Mouse (Mus musculus) hindbrain, postnatal 0 days (tissue): ENCODE measurements around the gene Tnfsfm13. TPM values are rescaled to one million over a fixed set of nuclear protein-coding genes. Genes with fewer than 3 reads are reported as not detected.
A peak's percentile ranks its signal among the peaks of the same experiment; 100 is the strongest.

ENCODE experiments used
- ATAC-seq: fragments of 200-750 bp; cut with Nextera tagmentation; 2 replicates; pipeline ENCODE4 v1.8.0; 2017; ENCODE audit warnings: mild to moderate bottlenecking, moderate TSS enrichment, moderate library complexity
- DNase-seq: peaks from one replicate; pipeline ENCODE4 v3.0.0-alpha.2; 2015; ENCODE audit warnings: low spot score
- H3K27ac ChIP-seq: fragments of 300-500 bp; sonication (generic); 2 replicates; pipeline ENCODE4 v1.5.1; 2014; ENCODE audit warnings: mild to moderate bottlenecking
- H3K27me3 ChIP-seq: fragments of 300-500 bp; sonication (generic); 2 replicates; pipeline ENCODE4 v1.6.1; 2014; ENCODE audit warnings: low read length, mixed read lengths; ENCODE audit not compliant: insufficient read depth
- H3K36me3 ChIP-seq: fragments of 300-500 bp; sonication (generic); 2 replicates; pipeline ENCODE4 v1.6.1; 2014; ENCODE audit warnings: low read length, mixed read lengths; ENCODE audit not compliant: insufficient read depth
- H3K4me1 ChIP-seq: fragments of 300-500 bp; sonication (generic); 2 replicates; pipeline ENCODE4 v1.6.1; 2014; ENCODE audit warnings: antibody characterized with exemption, low read length, mixed read lengths; ENCODE audit not compliant: insufficient read depth
- H3K4me2 ChIP-seq: fragments of 300-500 bp; sonication (generic); 2 replicates; pipeline ENCODE4 v1.6.1; 2014; ENCODE audit warnings: low read depth, mild to moderate bottlenecking, low read length, moderate library complexity, mixed read lengths
- H3K4me3 ChIP-seq: fragments of 300-500 bp; sonication (generic); 2 replicates; pipeline ENCODE4 v1.5.1; 2014; ENCODE audit warnings: low read length
- H3K9ac ChIP-seq: fragments of 300-500 bp; sonication (generic); replicated peaks from 2 replicates; pipeline ENCODE4 v1.6.1; 2014; ENCODE audit warnings: mild to moderate bottlenecking, low read length, moderate library complexity, mixed read lengths
- H3K9me3 ChIP-seq: fragments of 300-500 bp; sonication (generic); 2 replicates; pipeline ENCODE4 v1.6.1; 2016; ENCODE audit warnings: low read length, mixed read lengths
- CTCF ChIP-seq: IDR thresholded peaks from 2 replicates; pipeline ENCODE4 v1.5.1; 2016; ENCODE audit warnings: antibody characterized with exemption, control low read depth, low read depth
- WGBS: fragments of 180-500 bp; shearing (Covaris S2); extraction: QIAGEN DNeasy Blood & Tissue Kit; methylation state at CpG from one replicate; pipeline ENCODE4 v1.1.7; 2014; 5-methylcytosine and 5-hydroxymethylcytosine counted together
- polyA plus RNA-seq: library from polyadenylated mRNA; unstranded; fragments of >200 nt; fragmentation: Nextera tagmentation; extraction: Ambion mirVana; gene quantifications from 2 replicates; pipeline ENCODE4 v1.2.1, GENCODE M21; 2015
- total RNA-seq: library from RNA; depleted of rRNA; stranded (reverse); fragments of >200 nt; gene quantifications from 2 replicates; pipeline ENCODE4 v1.2.3, GENCODE M21; 2014

Gene Tnfsfm13
- total and polyA plus RNA-seq, 2 experiments from 2014 or later, result 0.94 to 2.0 TPM

DNA sequence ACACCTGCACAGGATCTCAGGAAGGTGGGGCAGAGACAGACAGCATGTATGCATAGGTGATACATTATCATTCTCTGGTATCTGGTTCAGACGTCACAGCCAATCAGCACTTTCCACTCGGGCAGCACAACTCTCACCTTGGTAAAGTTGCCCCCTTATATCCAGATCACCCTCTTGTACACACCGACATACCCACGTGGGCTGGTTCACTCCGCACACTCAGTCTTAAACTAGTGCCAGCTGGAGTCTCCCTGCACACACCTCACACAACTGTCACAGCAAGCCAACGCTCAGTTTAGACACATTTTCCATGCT lies 895 bp downstream of the Tnfsfm13 start:
- no peaks in the 10 kb centered on the region; the same call in 1 of the 2 replicates for H3K4me1 ChIP-seq
- DNase-seq (no peak), ATAC-seq (peak; percentile 18; the same call in 1 of the 2 replicates)
- no peaks in the 10 kb centered on the region for H3K27me3 ChIP-seq
- H3K9me3 ChIP-seq, result no peaks in the 10 kb centered on the region
- peak overlapping the region; percentile 69 for H3K9ac ChIP-seq
- 19% methylated on average over 6 of the region's 6 CpGs for WGBS
- H3K36me3 ChIP-seq, result no peaks in the 10 kb centered on the region
- H3K4me2 ChIP-seq, result peak overlapping the region; percentile 86
- TF ChIP-seq CTCF, result no peak
- no peak overlapping the region; the same call in 1 of the 2 replicates for H3K27ac ChIP-seq
- H3K4me3 ChIP-seq, result peak overlapping the region; percentile 46

DNA sequence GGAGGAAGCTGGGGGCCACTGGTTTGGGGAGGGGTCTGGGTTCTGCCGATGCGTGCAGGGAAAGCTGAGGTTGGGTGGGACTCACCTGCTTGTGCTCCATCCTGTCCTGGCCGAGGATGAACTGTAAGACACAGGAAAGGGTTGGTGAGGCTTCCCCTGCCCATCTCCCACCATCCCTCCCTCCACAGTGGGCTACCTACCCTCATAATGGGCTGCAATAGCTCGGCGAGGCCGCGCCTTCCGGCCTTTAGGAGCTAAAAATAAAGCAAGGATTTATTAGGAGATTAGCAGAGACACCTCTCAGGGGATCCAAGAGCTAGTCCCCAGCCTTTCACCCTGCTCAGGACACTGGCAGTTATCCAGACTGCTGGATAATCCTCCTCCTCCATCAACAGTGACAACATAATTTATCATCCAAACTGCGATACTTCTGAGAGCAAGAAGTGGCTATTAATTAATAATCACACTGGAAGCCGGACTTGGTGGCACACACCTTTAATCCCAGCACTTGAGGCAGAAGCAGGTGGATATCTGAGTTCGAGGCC lies 2.4 kb downstream of the Tnfsfm13 start:
- Histone ChIP-seq H3K4me3 (no peak overlapping the region), H3K27ac (no peak overlapping the region), H3K36me3 (no peaks in the 10 kb centered on the region), H3K27me3 (no peaks in the 10 kb centered on the region), H3K4me1 (no peaks in the 10 kb centered on the region; the same call in 1 of the 2 replicates), H3K4me2 (no peak overlapping the region), H3K9ac (no peak overlapping the region), H3K9me3 (no peaks in the 10 kb centered on the region)
- no peak for DNase-seq
- TF ChIP-seq CTCF, result no peak
- ATAC-seq, result no peak
- 57% methylated on average over 11 of the region's 11 CpGs for WGBS

DNA sequence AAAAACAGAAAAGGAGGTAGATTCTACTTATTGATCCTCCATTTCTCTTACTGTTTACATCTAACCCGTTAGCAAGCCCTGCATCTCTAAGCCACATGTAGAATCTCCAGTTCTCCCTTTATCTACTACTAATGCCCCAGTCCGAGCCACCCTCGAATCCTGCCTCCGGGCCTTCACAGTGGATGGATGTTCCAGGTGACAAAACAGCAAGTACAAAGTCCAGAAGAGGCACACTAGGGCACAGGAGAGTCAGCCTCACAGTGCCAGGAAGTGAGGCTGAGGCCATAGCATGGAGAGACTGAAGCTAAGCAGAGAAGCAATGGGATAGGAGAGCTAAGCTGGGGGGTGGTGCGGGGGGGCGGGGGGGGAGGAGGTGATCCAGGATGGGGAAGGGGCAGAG lies 3.0 kb downstream of the Tnfsfm13 start:
- no peak overlapping the region for H3K9ac ChIP-seq
- 90% methylated on average over 6 of the region's 6 CpGs for WGBS
- H3K4me1 ChIP-seq, result no peaks in the 10 kb centered on the region; the same call in 1 of the 2 replicates
- H3K36me3 ChIP-seq, result no peaks in the 10 kb centered on the region
- no peak overlapping the region for H3K27ac ChIP-seq
- H3K4me2 ChIP-seq, result no peak overlapping the region
- no peaks in the 10 kb centered on the region for H3K9me3 ChIP-seq
- DNase-seq, result no peak
- TF ChIP-seq CTCF, result no peak
- ATAC-seq, result no peak
- no peaks in the 10 kb centered on the region for H3K27me3 ChIP-seq
- H3K4me3 ChIP-seq, result no peak overlapping the region

DNA sequence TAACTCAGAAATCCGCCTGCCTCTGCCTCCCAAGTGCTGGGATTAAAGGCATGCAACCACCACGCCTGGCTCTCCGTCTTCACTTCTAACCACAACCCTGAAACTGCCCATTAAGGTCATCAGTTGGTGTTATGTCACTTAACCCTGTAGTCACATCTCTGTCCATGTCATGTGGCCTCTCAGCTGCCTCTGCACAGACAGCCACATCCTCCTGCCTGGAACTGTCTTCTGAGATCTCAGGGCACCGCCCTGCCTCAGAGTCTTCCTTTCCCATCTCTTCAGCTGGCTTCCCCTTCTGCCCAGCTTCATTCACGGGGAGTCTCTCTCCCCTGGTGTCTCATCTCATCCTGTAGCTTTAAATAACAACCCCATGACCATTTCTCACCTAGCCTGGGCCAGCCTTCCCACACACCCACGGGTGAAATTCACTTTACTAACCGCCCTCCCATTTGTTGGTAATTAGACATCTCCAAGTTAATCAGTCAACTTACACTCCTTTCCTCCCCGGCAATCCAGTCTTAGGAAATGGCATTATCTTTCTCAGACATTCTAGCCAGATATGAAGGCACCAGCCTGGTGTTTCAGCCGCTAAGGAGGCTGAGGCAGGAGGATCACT lies 3.6 kb downstream of the Tnfsfm13 start:
- Histone ChIP-seq H3K27ac (no peak overlapping the region), H3K9ac (no peak overlapping the region), H3K27me3 (no peaks in the 10 kb centered on the region), H3K9me3 (no peaks in the 10 kb centered on the region), H3K4me2 (no peak overlapping the region), H3K4me1 (no peaks in the 10 kb centered on the region; the same call in 1 of the 2 replicates), H3K36me3 (no peaks in the 10 kb centered on the region), H3K4me3 (no peak overlapping the region)
- 83% methylated on average over 9 of the region's 9 CpGs for WGBS
- DNase-seq, result no peak
- no peak for ATAC-seq
- no peak for TF ChIP-seq CTCF

DNA sequence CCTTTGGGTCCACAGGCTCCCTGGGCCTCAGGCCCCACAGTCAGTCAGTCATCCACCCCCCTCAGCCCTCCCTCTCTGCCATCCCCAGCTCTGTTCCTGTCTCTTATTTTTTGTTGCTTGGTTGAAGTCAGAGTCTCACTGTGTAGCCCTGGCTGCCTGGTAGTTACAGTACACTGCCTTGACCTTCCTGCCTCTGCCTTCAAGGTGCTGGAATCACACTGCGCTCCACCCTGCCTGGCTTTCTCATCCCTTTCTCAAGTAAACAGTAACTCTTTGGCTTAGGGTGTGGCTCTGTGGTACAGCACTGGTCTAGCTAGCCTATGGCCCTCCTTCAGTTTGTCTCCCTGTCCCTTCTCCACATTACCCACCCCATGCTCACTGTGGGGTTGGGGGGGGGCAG lies 6.0 kb downstream of the Tnfsfm13 start:
- no peak overlapping the region for H3K4me2 ChIP-seq
- TF ChIP-seq CTCF, result no peak
- H3K9ac ChIP-seq, result no peak overlapping the region
- ATAC-seq, result no peak
- H3K4me1 ChIP-seq, result peaks cover 11% of the 10 kb centered on the region; the same call in 1 of the 2 replicates
- no peak overlapping the region for H3K27ac ChIP-seq
- H3K4me3 ChIP-seq, result no peak overlapping the region
- no peaks in the 10 kb centered on the region for H3K27me3 ChIP-seq
- H3K9me3 ChIP-seq, result no peaks in the 10 kb centered on the region
- no peaks in the 10 kb centered on the region for H3K36me3 ChIP-seq
- 95% methylated on average over 1 of the region's 1 CpGs for WGBS
- DNase-seq, result no peak

DNA sequence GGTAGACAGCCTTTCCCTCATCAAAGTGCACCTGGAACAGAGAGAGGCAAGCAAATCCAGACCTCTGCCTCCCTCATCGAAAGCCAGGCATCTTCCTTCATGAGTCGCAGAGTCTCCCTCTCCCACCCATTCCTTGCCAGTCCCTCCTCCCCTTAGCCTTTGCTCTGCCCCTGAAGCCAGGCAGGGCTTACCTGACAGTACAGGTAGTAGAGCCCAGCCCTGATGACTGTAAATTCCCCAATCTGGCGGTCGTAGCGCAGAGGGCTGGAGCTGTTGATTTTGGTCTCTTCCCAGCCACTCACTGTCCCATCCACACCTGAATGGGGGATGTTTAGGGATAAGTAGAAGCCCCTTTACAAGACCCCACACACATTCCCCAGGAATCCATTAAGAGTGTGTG lies 8.8 kb downstream of the Tnfsfm13 start:
- TF ChIP-seq CTCF, result no peak
- H3K4me3 ChIP-seq, result no peak overlapping the region
- H3K27ac ChIP-seq, result 0 out of 2 replicates have a peak overlapping the region, but pooled peaks have one; percentile 79
- no peak overlapping the region for H3K4me2 ChIP-seq
- DNase-seq, result no peak
- no peak for ATAC-seq
- WGBS, result 62% methylated on average over 5 of the region's 5 CpGs
- H3K9ac ChIP-seq, result no peak overlapping the region
- no peaks in the 10 kb centered on the region for H3K36me3 ChIP-seq
- no peaks in the 10 kb centered on the region for H3K9me3 ChIP-seq
- H3K27me3 ChIP-seq, result no peaks in the 10 kb centered on the region
- H3K4me1 ChIP-seq, result peaks cover 18% of the 10 kb centered on the region; the same call in 1 of the 2 replicates

DNA sequence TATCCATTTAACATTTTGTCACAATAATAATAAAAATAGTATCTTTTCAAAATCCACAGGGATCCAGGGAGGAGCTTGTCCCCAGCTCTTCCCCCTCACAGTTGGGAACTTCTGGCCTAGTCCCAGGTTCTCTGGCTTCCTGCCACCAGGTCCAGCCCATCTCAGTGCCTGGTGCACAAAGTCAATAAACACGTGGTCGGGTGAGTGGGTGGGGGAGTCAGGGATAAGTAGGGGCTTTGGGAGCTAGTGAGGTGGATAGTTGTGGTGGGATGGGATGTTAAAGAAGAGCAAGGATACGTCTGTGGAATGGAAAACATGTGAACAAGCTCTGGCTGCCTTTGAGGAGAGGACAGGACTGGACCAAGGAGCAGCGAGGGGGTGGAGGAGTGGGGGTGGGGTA lies 9.5 kb downstream of the Tnfsfm13 start:
- Histone ChIP-seq H3K27me3 (no peaks in the 10 kb centered on the region), H3K4me3 (no peak overlapping the region), H3K9ac (no peak overlapping the region), H3K4me2 (no peak overlapping the region), H3K27ac (peak overlapping the region; percentile 79; the same call in 1 of the 2 replicates), H3K9me3 (no peaks in the 10 kb centered on the region), H3K4me1 (peaks cover 18% of the 10 kb centered on the region; the same call in 1 of the 2 replicates), H3K36me3 (no peaks in the 10 kb centered on the region)
- peak; percentile 61 for DNase-seq
- no peak for TF ChIP-seq CTCF
- 14% methylated on average over 4 of the region's 4 CpGs for WGBS
- ATAC-seq, result no peak
